Mouse (Mus musculus) midbrain, embryonic 16.5 days (tissue): ENCODE results near the gene Pigh. TPM values are rescaled to one million over a fixed set of nuclear protein-coding genes. Genes with fewer than 3 reads are reported as not detected.

Experiments used
- ATAC-seq: fragments of 200-750 bp; cut with Nextera tagmentation; 2 replicates; pipeline ENCODE4 v1.8.0; 2017; ENCODE audit warnings: moderate TSS enrichment
- H3K27ac ChIP-seq: fragments of 300-500 bp; sonication (generic); 2 replicates; pipeline ENCODE4 v1.5.1; 2014; ENCODE audit warnings: mild to moderate bottlenecking, low read length, mixed read lengths
- H3K27me3 ChIP-seq: fragments of 300-500 bp; sonication (generic); 2 replicates; pipeline ENCODE4 v1.6.1; 2014; ENCODE audit warnings: low read depth, low read length, mixed read lengths; ENCODE audit not compliant: control insufficient read depth, insufficient read depth
- H3K36me3 ChIP-seq: fragments of 300-500 bp; sonication (generic); 2 replicates; pipeline ENCODE4 v1.6.1; 2014; ENCODE audit warnings: mild to moderate bottlenecking, low read length, moderate library complexity, mixed read lengths; ENCODE audit not compliant: control insufficient read depth, insufficient read depth
- H3K4me1 ChIP-seq: fragments of 300-500 bp; sonication (generic); 2 replicates; pipeline ENCODE4 v1.6.1; 2014; ENCODE audit warnings: mild to moderate bottlenecking, low read length, mixed read lengths; ENCODE audit not compliant: control insufficient read depth, insufficient read depth
- H3K4me2 ChIP-seq: fragments of 300-500 bp; sonication (generic); 2 replicates; pipeline ENCODE4 v1.6.1; 2014; ENCODE audit warnings: mild to moderate bottlenecking, low read length, mixed read lengths
- H3K4me3 ChIP-seq: fragments of 300-500 bp; sonication (generic); 2 replicates; pipeline ENCODE4 v1.5.1; 2014; ENCODE audit warnings: low read depth, mild to moderate bottlenecking, low read length, moderate library complexity, mixed read lengths
- H3K9ac ChIP-seq: fragments of 300-500 bp; sonication (generic); 2 replicates; pipeline ENCODE4 v1.6.1; 2014; ENCODE audit warnings: low read depth, low read length, mixed read lengths
- H3K9me3 ChIP-seq: fragments of 300-500 bp; sonication (generic); replicated peaks from 2 replicates; pipeline ENCODE4 v1.6.1; 2014; ENCODE audit warnings: mild to moderate bottlenecking, low read length, mixed read lengths; ENCODE audit not compliant: control insufficient read depth, poor library complexity, severe bottlenecking
- WGBS: fragments of 180-500 bp; shearing (Covaris S2); extraction: QIAGEN DNeasy Blood & Tissue Kit; methylation state at CpG from one replicate; pipeline ENCODE4 v1.1.7; 2014; 5-methylcytosine and 5-hydroxymethylcytosine counted together
- polyA plus RNA-seq: library from polyadenylated mRNA; unstranded; fragments of >200 nt; fragmentation: Nextera tagmentation; extraction: Ambion mirVana; gene quantifications from 2 replicates; pipeline ENCODE4 v1.2.1, GENCODE M21; 2015

Pigh gene
- 19.6 and 21.6 TPM in 2 replicates for polyA plus RNA-seq

DNA sequence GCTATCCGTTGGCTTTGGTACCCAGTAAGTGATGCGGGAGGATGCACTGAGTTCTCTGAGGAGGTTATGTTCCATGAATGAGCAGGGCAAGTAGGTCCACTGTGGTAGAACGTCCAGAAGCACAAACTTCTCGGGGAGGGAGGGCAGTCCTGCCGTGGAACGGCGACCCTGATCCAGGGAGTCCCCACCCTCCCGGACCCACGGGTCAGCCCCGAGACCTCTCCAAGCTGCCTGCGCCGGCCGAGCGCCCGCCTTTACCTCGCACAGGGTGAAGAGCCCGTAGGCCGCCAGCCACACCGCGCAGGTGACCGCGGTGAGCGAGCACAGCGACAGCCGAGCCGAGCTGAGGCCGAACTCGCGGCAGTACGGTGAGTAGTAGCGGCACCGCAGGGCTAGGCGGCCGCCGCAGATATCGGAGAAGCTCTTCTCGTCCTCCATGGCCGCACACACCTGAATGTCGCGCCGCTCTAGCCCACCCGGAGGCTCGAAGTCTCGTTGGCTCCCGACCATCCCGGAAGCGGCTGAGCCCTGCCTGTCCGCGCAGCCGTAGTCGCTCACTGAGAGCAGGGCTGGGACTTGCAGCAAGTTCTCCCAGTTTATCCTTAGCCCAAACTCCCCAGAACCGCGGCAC lies at the start of gene Pigh:
Gene Pigh (minus strand): TSS at position 470 of the 631 bp plus-strand sequence.
- peak; percentile 100 for ATAC-seq
- H3K36me3 ChIP-seq = no peaks in the 10 kb centered on the region
- H3K9ac ChIP-seq = peak within 1 kb of the TSS; percentile 95
- peaks cover 8% of the 10 kb centered on the region for H3K4me1 ChIP-seq
- H3K9me3 ChIP-seq = no peaks in the 10 kb centered on the region
- no peaks in the 10 kb centered on the region for H3K27me3 ChIP-seq
- peak within 1 kb of the TSS; percentile 78 for H3K4me2 ChIP-seq
- WGBS = 0% methylated on average over 53 of the region's 53 CpGs
- peak within 1 kb of the TSS; percentile 80 for H3K27ac ChIP-seq
- peak within 1 kb of the TSS; percentile 88 for H3K4me3 ChIP-seq

DNA sequence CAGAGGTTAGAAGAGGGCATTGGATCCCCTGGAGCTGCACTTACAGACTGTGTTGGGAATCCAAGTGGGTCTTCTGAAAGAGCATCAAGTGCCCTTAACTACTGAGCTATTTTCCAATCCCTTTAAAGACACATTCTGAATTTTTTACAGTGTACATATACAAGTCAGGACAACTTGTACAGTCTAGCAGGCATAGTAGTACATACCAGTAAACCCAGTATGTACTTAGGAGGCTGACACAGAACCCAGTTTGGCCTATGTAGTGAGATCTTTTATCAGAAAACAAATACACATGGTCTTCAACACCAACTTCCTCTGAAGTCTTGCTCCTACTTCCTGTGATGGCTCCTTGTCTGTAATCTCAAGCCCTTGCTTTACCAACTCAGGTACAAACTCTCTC lies 49.5 kb upstream of the Pigh start:
- no peaks in the 10 kb centered on the region; the same call in 1 of the 2 replicates for H3K4me1 ChIP-seq
- no peak overlapping the region for H3K4me3 ChIP-seq
- H3K36me3 ChIP-seq = no peaks in the 10 kb centered on the region
- H3K27ac ChIP-seq = no peak overlapping the region
- no peak for ATAC-seq
- H3K27me3 ChIP-seq = no peaks in the 10 kb centered on the region
- H3K9me3 ChIP-seq = no peaks in the 10 kb centered on the region
- no peak overlapping the region for H3K9ac ChIP-seq
- no peak overlapping the region for H3K4me2 ChIP-seq

DNA sequence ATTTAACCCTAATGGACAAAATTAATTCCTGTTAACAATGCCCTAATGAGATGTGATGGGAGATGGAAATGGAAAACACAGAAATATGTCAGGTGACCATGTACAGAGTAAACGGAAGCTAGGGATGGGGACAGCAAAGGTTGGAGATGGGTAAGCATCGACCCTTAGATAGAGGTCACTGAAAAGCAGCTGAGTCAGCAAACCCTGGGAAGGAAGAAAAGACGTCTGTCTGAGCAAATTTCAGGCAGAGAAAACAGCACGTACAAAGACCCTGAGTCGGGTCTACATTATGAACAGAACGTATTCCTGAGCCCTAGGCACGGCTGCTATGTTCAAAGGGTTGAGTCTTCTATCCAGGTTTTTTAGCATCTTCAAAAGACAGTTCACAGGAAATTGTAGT lies 47.5 kb upstream of the Pigh start:
- no peaks in the 10 kb centered on the region for H3K9me3 ChIP-seq

DNA sequence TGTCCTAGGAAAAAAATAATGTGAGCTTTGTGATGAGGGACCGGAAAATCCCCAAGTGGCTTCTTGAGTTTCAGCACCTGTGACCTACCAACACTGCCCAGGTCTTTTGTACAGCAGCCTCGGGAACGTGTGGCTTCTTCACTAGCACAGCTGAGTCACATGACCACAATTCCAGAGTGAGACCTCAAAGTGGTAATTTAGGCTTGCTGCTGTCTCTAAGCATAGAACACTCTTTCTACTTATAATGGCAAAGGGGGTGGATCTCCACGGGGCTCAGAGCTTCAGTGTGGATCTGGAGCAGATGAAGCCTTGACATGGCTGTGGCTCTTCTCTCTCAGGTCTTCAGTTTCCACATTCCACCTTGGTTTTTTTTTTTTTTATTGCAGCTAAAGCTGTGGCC lies 45.7 kb upstream of the Pigh start:
- ATAC-seq = no peak
- Histone ChIP-seq H3K4me2 (no peak overlapping the region), H3K4me1 (peaks cover 10% of the 10 kb centered on the region), H3K9me3 (no peaks in the 10 kb centered on the region), H3K9ac (no peak overlapping the region), H3K4me3 (no peak overlapping the region), H3K36me3 (no peaks in the 10 kb centered on the region), H3K27me3 (peaks cover 3% of the 10 kb centered on the region; the same call in 1 of the 2 replicates), H3K27ac (no peak overlapping the region)
- WGBS = 44% methylated on average over 4 of the region's 4 CpGs

More for the DNA sequence above, 47.5 kb upstream of the Pigh start:
- Histone ChIP-seq H3K4me2 (no peak overlapping the region), H3K27me3 (peaks cover 3% of the 10 kb centered on the region; the same call in 1 of the 2 replicates), H3K9ac (no peak overlapping the region), H3K27ac (no peak overlapping the region), H3K4me1 (peaks cover 6% of the 10 kb centered on the region), H3K4me3 (no peak overlapping the region), H3K36me3 (no peaks in the 10 kb centered on the region)
- 76% methylated on average over 7 of the region's 7 CpGs for WGBS
- ATAC-seq = no peak

DNA sequence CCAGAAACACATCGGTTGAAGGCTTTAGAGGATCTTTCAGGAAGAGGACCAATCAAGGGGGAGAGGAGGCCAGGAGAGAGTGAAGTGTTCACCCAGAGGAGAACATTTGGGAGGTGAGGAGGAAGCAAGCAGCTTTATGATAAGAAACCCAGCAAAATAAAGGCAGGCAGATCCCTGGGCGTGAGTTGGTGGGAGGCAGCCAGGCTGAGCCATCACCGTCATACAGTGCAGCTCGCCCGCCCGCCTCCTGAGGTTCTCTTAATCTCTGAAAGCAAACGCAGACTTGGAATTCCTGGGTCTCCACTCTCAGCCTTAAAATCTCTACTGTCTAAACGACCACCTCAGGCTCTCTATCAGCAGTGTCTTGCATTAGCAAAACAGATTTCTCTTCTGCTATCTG lies 45.2 kb upstream of the Pigh start:
- Histone ChIP-seq H3K27me3 (peaks cover 3% of the 10 kb centered on the region; the same call in 1 of the 2 replicates), H3K4me2 (no peak overlapping the region), H3K36me3 (no peaks in the 10 kb centered on the region), H3K9ac (no peak overlapping the region), H3K27ac (no peak overlapping the region), H3K9me3 (no peaks in the 10 kb centered on the region), H3K4me1 (peaks cover 10% of the 10 kb centered on the region), H3K4me3 (no peak overlapping the region)
- no peak for ATAC-seq
- 33% methylated on average over 8 of the region's 8 CpGs for WGBS

DNA sequence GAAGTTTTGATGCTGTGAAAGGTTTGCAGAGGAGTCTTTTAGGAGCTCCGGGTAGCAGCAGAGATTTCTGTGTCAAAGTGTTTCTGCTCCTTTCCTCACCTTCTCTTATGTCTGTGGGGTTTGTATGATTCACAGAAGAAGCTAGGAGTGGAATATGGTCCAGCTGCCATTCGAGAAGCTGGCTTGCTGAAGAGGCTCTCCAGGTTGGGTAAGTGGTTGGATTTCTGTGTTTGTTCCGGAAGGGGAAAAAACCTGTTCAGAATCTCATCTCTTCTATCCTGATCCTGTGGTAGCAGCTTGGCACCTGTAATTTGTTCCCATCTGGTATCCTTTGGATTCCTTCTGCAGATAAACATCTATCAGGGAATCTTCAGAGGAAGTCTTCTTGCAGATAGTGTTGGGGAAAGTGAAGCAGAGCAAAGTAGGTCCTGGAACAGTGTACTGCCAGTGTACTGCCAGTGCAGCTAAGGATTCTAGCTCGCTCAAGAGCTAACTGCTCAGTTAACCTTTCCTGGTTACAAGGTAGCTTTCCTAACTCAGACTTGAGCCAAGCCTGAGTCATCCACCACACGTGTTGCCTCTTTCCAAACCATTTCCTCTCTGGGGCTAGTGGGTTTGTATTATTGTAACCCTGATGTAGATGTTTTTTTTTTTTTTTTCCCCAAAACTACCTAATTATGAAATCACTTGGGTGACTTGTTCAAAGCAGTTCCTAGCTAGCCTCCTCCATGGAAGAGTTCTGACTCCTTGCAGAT lies 42.4 kb upstream of the Pigh start:
- WGBS = 27% methylated on average over 5 of the region's 5 CpGs
- Histone ChIP-seq H3K27me3 (peaks cover 3% of the 10 kb centered on the region; the same call in 1 of the 2 replicates), H3K4me2 (peak overlapping the region; percentile 79), H3K27ac (no peak overlapping the region), H3K4me3 (peak overlapping the region; percentile 54), H3K4me1 (peaks cover 10% of the 10 kb centered on the region), H3K9ac (peak overlapping the region; percentile 59), H3K9me3 (no peaks in the 10 kb centered on the region), H3K36me3 (no peaks in the 10 kb centered on the region)
- no peak for ATAC-seq

DNA sequence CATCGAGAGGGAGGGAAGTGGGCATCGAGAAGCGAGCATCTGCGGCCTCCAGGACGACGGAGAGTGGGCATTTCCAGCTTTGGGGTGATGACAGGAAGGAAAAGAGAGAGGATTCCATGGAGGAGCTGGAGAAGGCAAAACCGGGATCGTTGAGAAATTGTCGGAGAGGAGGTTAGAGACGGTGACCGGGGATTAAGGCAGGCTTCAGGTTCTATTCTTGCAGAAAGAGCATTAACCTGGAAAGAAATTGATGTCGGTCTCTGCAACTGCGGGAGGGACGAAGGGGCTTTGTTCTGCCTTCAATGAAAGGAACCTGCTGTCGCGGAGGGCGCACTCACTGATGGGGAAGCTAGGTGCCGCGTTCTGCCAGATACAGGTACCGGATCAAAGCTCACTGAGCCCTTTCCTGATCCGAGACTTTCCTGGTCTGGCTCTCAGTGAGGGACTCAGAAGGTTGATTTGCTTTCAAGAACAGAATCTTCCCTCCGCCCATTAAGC lies 41.8 kb upstream of the Pigh start:
- peak; percentile 37 for ATAC-seq
- peak overlapping the region; percentile 59 for H3K9ac ChIP-seq
- no peaks in the 10 kb centered on the region for H3K36me3 ChIP-seq
- peaks cover 10% of the 10 kb centered on the region for H3K4me1 ChIP-seq
- H3K4me3 ChIP-seq = peak overlapping the region; percentile 54
- WGBS = under 1% methylated on average over 22 of the region's 22 CpGs
- no peaks in the 10 kb centered on the region for H3K9me3 ChIP-seq
- H3K4me2 ChIP-seq = peak overlapping the region; percentile 79
- peaks cover 3% of the 10 kb centered on the region; the same call in 1 of the 2 replicates for H3K27me3 ChIP-seq
- H3K27ac ChIP-seq = no peak overlapping the region

DNA sequence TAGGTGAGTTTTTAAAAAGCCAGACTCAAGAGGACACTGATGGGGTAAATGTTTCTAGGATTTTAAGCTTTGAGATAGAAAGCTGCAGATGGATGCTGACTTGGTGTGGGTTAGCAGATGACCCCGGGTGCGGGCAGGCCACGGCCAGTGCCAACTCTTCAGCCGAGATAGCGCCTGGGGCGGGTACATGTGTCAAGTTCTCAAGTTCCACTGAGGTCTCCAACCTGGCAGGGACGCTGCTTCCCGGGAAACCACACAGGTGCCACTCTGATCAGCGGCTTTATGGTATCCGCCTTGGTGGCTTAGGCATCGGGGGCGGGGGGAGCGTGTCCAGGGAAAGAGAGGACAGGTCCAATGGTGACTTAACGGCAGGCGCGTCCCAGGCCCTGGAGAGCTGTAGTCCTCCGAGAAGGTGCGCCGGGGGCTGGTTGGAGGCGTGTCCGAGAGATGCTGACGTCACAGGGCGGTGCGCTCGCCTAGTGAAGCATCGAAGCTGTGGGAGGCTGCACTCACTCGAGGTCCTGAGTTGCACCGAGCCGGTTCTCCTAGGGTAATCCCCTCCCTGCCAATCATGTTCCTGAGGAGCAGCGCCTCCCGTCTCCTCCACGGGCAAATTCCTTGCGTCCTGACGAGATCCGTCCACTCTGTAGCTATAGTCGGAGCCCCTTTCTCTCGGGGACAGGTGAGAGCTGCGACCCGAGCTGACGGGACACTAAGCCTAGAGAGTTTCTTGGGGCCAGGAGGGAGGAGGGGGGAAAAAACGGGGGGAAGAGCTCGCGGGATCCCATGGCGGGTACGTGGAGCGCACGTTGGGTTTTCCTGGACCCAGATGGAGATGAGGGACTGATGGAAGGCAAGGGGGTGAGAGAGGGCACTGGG lies 41.1 kb upstream of the Pigh start, which contains the start of gene Arg2:
Gene Arg2 (plus strand): TSS at position 479 of the 879 bp plus-strand sequence.
- Histone ChIP-seq H3K27me3 (peaks cover 3% of the 10 kb centered on the region; the same call in 1 of the 2 replicates), H3K9ac (peak within 1 kb of the TSS; percentile 59), H3K27ac (no peak within 1 kb of the TSS), H3K9me3 (no peaks in the 10 kb centered on the region), H3K4me2 (peak within 1 kb of the TSS; percentile 79), H3K4me1 (peaks cover 10% of the 10 kb centered on the region), H3K4me3 (peak within 1 kb of the TSS; percentile 54), H3K36me3 (no peaks in the 10 kb centered on the region)
- ATAC-seq = peak; percentile 95
- WGBS = under 1% methylated on average over 47 of the region's 47 CpGs
